Mouse (Mus musculus): ENCODE measurements at regions not wholly inside any gene's neighbourhood (a gene's known extent, or its start where the extent isn't known, plus 50 kb on each side); places are given as distances from the start of the nearest gene placed in this dataset.

- 92% methylated on average over 2 of the region's 2 CpGs for WGBS
- no peak overlapping the region for H3K9ac ChIP-seq
- no peak for ATAC-seq (ENCODE audit: insufficient number of reproducible peaks, low FRiP score, low TSS enrichment, low read depth)
Observed at GRCm38 (mm10) chr9:32847361-32847760, 211.3 kb downstream of the Ets1 start.

GRCm38 (mm10) chr9:32852282-32852681 is 216.3 kb downstream of the Ets1 start:
- WGBS: 30% methylated on average over 3 of the region's 3 CpGs
- Histone ChIP-seq H3K4me3 (no peak overlapping the region), H3K27me3 (no peaks in the 10 kb centered on the region), H3K9ac (no peak overlapping the region), H3K4me1 (no peaks in the 10 kb centered on the region), H3K9me3 (no peaks in the 10 kb centered on the region), H3K36me3 (no peaks in the 10 kb centered on the region), H3K4me2 (no peak overlapping the region), H3K27ac (no peak overlapping the region)
- no peak for ATAC-seq (ENCODE audit: insufficient number of reproducible peaks, low FRiP score, low TSS enrichment, low read depth)

More at GRCm38 (mm10) chr9:32847361-32847760, 211.3 kb downstream of the Ets1 start:
- H3K27me3 ChIP-seq: no peaks in the 10 kb centered on the region
- H3K9me3 ChIP-seq: no peaks in the 10 kb centered on the region
- no peaks in the 10 kb centered on the region for H3K4me1 ChIP-seq
- H3K36me3 ChIP-seq: no peaks in the 10 kb centered on the region
- no peak overlapping the region for H3K4me2 ChIP-seq
- H3K4me3 ChIP-seq: no peak overlapping the region
- no peak overlapping the region for H3K27ac ChIP-seq

- 62% methylated on average over 5 of the region's 5 CpGs for WGBS
- Histone ChIP-seq H3K4me3 (no peak overlapping the region), H3K4me1 (no peaks in the 10 kb centered on the region), H3K27me3 (no peaks in the 10 kb centered on the region), H3K9me3 (no peaks in the 10 kb centered on the region), H3K4me2 (no peak overlapping the region), H3K27ac (no peak overlapping the region), H3K9ac (no peak overlapping the region), H3K36me3 (no peaks in the 10 kb centered on the region)
- no peak for ATAC-seq (ENCODE audit: insufficient number of reproducible peaks, low FRiP score, low TSS enrichment, low read depth)
Observed at GRCm38 (mm10) chr9:32863286-32863685, 227.3 kb downstream of the Ets1 start.

GRCm38 (mm10) chr9:32868936-32869335 is 232.9 kb downstream of the Ets1 start:
- WGBS: 62% methylated on average over 8 of the region's 8 CpGs
- H3K4me1 ChIP-seq: no peaks in the 10 kb centered on the region; the same call in 1 of the 2 replicates

GRCm38 (mm10) chr9:32874306-32874875 is 238.4 kb downstream of the Ets1 start:
- Histone ChIP-seq H3K4me1 (no peaks in the 10 kb centered on the region; the same call in 1 of the 2 replicates), H3K27ac (no peak overlapping the region), H3K9me3 (no peaks in the 10 kb centered on the region), H3K4me3 (no peak overlapping the region), H3K27me3 (no peaks in the 10 kb centered on the region), H3K4me2 (no peak overlapping the region), H3K36me3 (no peaks in the 10 kb centered on the region), H3K9ac (no peak overlapping the region)
- 37% methylated on average over 6 of the region's 6 CpGs for WGBS
- ATAC-seq (ENCODE audit: insufficient number of reproducible peaks, low FRiP score, low TSS enrichment, low read depth): no peak

More at GRCm38 (mm10) chr9:32868936-32869335, 232.9 kb downstream of the Ets1 start:
- no peaks in the 10 kb centered on the region for H3K9me3 ChIP-seq
- no peaks in the 10 kb centered on the region for H3K27me3 ChIP-seq
- no peak overlapping the region for H3K4me3 ChIP-seq
- no peak overlapping the region for H3K9ac ChIP-seq
- no peaks in the 10 kb centered on the region for H3K36me3 ChIP-seq
- H3K27ac ChIP-seq: no peak overlapping the region
- no peak for ATAC-seq (ENCODE audit: insufficient number of reproducible peaks, low FRiP score, low TSS enrichment, low read depth)
- H3K4me2 ChIP-seq: no peak overlapping the region

- ATAC-seq (ENCODE audit: insufficient number of reproducible peaks, low FRiP score, low TSS enrichment, low read depth): no peak
- Histone ChIP-seq H3K27ac (no peak overlapping the region), H3K27me3 (no peaks in the 10 kb centered on the region), H3K4me2 (no peak overlapping the region), H3K4me1 (no peaks in the 10 kb centered on the region), H3K9me3 (no peaks in the 10 kb centered on the region), H3K4me3 (no peak overlapping the region), H3K9ac (no peak overlapping the region), H3K36me3 (no peaks in the 10 kb centered on the region)
- 82% methylated on average over 7 of the region's 7 CpGs for WGBS
Observed at GRCm38 (mm10) chr9:32882819-32883587, 247.0 kb downstream of the Ets1 start.

- H3K27ac ChIP-seq: no peak overlapping the region
- no peaks in the 10 kb centered on the region for H3K9me3 ChIP-seq
- WGBS: 68% methylated on average over 6 of the region's 6 CpGs
- no peaks in the 10 kb centered on the region for H3K36me3 ChIP-seq
- no peak overlapping the region for H3K4me2 ChIP-seq
- no peaks in the 10 kb centered on the region for H3K4me1 ChIP-seq
- H3K9ac ChIP-seq: no peak overlapping the region
- no peak for ATAC-seq (ENCODE audit: insufficient number of reproducible peaks, low FRiP score, low TSS enrichment, low read depth)
- H3K4me3 ChIP-seq: no peak overlapping the region
- H3K27me3 ChIP-seq: no peaks in the 10 kb centered on the region
Observed at GRCm38 (mm10) chr9:32886008-32886650, 250.1 kb downstream of the Ets1 start.

GRCm38 (mm10) chr9:32899801-32900200 is 263.8 kb downstream of the Ets1 start:
- no peak for ATAC-seq (ENCODE audit: insufficient number of reproducible peaks, low FRiP score, low TSS enrichment, low read depth)
- Histone ChIP-seq H3K4me1 (no peaks in the 10 kb centered on the region), H3K9ac (no peak overlapping the region), H3K27me3 (no peaks in the 10 kb centered on the region), H3K4me3 (no peak overlapping the region), H3K36me3 (no peaks in the 10 kb centered on the region), H3K9me3 (no peaks in the 10 kb centered on the region), H3K27ac (no peak overlapping the region), H3K4me2 (no peak overlapping the region)
- 40% methylated on average over 4 of the region's 4 CpGs for WGBS

- 68% methylated on average over 4 of the region's 4 CpGs for WGBS
- ATAC-seq (ENCODE audit: insufficient number of reproducible peaks, low FRiP score, low TSS enrichment, low read depth): no peak
- Histone ChIP-seq H3K4me3 (no peak overlapping the region), H3K4me2 (no peak overlapping the region), H3K4me1 (no peaks in the 10 kb centered on the region), H3K27ac (no peak overlapping the region), H3K27me3 (no peaks in the 10 kb centered on the region), H3K36me3 (no peaks in the 10 kb centered on the region), H3K9me3 (no peaks in the 10 kb centered on the region), H3K9ac (no peak overlapping the region)
Observed at GRCm38 (mm10) chr9:32901287-32901686, 265.3 kb downstream of the Ets1 start.

- no peaks in the 10 kb centered on the region for H3K36me3 ChIP-seq
- H3K27me3 ChIP-seq: no peaks in the 10 kb centered on the region
- no peak overlapping the region for H3K9ac ChIP-seq
- H3K27ac ChIP-seq: no peak overlapping the region
- no peak overlapping the region for H3K4me2 ChIP-seq
- no peaks in the 10 kb centered on the region for H3K4me1 ChIP-seq
- ATAC-seq (ENCODE audit: insufficient number of reproducible peaks, low FRiP score, low TSS enrichment, low read depth): no peak
- no peak overlapping the region for H3K4me3 ChIP-seq
- WGBS: 75% methylated on average over 8 of the region's 8 CpGs
- no peaks in the 10 kb centered on the region for H3K9me3 ChIP-seq
Observed at GRCm38 (mm10) chr9:32906233-32906872, 270.3 kb downstream of the Ets1 start.

- Histone ChIP-seq H3K36me3 (no peaks in the 10 kb centered on the region), H3K9me3 (no peaks in the 10 kb centered on the region), H3K4me1 (no peaks in the 10 kb centered on the region), H3K27me3 (no peaks in the 10 kb centered on the region), H3K27ac (no peak overlapping the region), H3K9ac (no peak overlapping the region), H3K4me2 (no peak overlapping the region), H3K4me3 (no peak overlapping the region)
- ATAC-seq (ENCODE audit: insufficient number of reproducible peaks, low FRiP score, low TSS enrichment, low read depth): no peak
- 74% methylated on average over 7 of the region's 7 CpGs for WGBS
Observed at GRCm38 (mm10) chr9:32910641-32911040, 274.6 kb downstream of the Ets1 start.

GRCm38 (mm10) chr9:32915633-32916032 is 279.6 kb downstream of the Ets1 start:
- Histone ChIP-seq H3K4me2 (no peak overlapping the region), H3K36me3 (no peaks in the 10 kb centered on the region), H3K27ac (no peak overlapping the region), H3K4me1 (no peaks in the 10 kb centered on the region), H3K9me3 (no peaks in the 10 kb centered on the region), H3K9ac (no peak overlapping the region), H3K27me3 (no peaks in the 10 kb centered on the region), H3K4me3 (no peak overlapping the region)
- WGBS: 81% methylated on average over 3 of the region's 3 CpGs
- no peak for ATAC-seq (ENCODE audit: insufficient number of reproducible peaks, low FRiP score, low TSS enrichment, low read depth)
